Mouse (Mus musculus) thymus, adult 2 months (tissue): ENCODE data around the gene Slc38a3. TPM values are rescaled to one million over a fixed set of nuclear protein-coding genes. Genes with fewer than 3 reads are reported as not detected.

Experiments
- DNase-seq: peaks from one replicate; pipeline ENCODE4 v3.0.0; 2021
- H3K27ac ChIP-seq: fragments of 200-500 bp; 2 replicates; pipeline ENCODE4 v1.5.1; 2012; ENCODE audit warnings: low read length, control low read depth; ENCODE audit not compliant: control insufficient read depth, insufficient read depth
- H3K27me3 ChIP-seq: fragments of 200-500 bp; 2 replicates; pipeline ENCODE4 v1.6.1; 2012; ENCODE audit warnings: mild to moderate bottlenecking, low read length, moderate library complexity, mixed read lengths; ENCODE audit not compliant: control insufficient read depth, insufficient read depth
- H3K36me3 ChIP-seq: fragments of 200-500 bp; 2 replicates; pipeline ENCODE4 v1.6.1; 2012; ENCODE audit warnings: mild to moderate bottlenecking, low read length, moderate library complexity; ENCODE audit not compliant: control insufficient read depth, insufficient read depth
- H3K4me1 ChIP-seq: fragments of 200-500 bp; replicated peaks from 2 replicates; pipeline ENCODE4 v1.6.1; 2012; ENCODE audit warnings: low read length; ENCODE audit not compliant: control insufficient read depth, insufficient read depth
- H3K4me3 ChIP-seq: fragments of 200-500 bp; 2 replicates; pipeline ENCODE4 v1.5.1; 2012; ENCODE audit warnings: mild to moderate bottlenecking, low read length, control low read depth, moderate library complexity; ENCODE audit not compliant: control insufficient read depth, insufficient read depth
- CTCF ChIP-seq: fragments of 200-500 bp; IDR thresholded peaks from 2 replicates; pipeline ENCODE4 v1.5.1; 2012; ENCODE audit warnings: mild to moderate bottlenecking, control low read depth, low read length, moderate library complexity, borderline replicate concordance; ENCODE audit not compliant: control insufficient read depth, poor library complexity, insufficient read depth; ENCODE audit errors: extremely low read depth
- POLR2A ChIP-seq: fragments of 200-500 bp; IDR thresholded peaks from 2 replicates; pipeline ENCODE4 v1.6.1; 2012; ENCODE audit warnings: mild to moderate bottlenecking, low read length, control low read depth, moderate library complexity; ENCODE audit not compliant: control insufficient read depth, poor library complexity, insufficient read depth; ENCODE audit errors: extremely low read depth
- WGBS: fragments of 180-500 bp; shearing (Covaris S2); methylation state at CpG from one replicate; pipeline ENCODE4 v1.1.7; 2018; 5-methylcytosine and 5-hydroxymethylcytosine counted together
- polyA plus RNA-seq: library from polyadenylated mRNA; depleted of rRNA; stranded (reverse); fragments of >200 nt; gene quantifications from 2 replicates; pipeline ENCODE4 v1.2.3, GENCODE M21; 2012

The Slc38a3 gene
- polyA plus RNA-seq, 1 experiment = 11.2 TPM

DNA sequence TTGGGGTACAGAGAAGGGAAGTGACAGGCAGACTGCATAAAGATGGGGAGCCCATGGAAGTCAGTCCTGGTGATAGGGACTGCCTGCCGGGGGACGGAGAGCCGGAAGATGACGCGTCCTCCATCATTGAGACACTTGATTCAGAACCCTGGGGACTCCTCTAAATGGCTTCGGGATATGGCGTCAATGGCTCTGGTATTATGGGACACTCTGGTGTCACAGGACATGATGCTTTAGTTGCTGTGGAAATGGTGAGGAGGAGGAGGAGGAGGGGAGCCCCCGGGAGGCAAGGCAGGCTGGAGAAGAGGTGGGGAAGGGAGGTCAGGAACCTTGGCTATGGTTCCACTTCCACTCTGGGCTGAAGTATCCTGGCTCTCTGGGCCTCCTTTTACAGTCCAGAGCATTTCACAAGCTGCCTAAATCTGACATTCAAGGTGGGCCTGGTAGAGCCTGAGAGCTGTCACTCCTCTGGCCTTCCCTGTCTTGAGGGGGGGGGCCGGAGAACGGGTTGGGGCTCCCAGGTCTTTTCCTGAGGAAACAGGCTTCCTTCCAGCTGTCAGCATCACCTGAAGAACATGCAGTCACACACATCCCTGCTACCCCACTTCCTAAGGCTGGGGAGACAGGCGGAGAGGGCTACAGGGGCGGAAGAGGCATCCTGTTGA is 26.2 kb upstream of the Slc38a3 start:
- TF ChIP-seq POLR2A (no peak), CTCF (no peak)
- H3K4me1 ChIP-seq = peaks cover under 1% of the 10 kb centered on the region; the same call in 1 of the 2 replicates
- no peaks in the 10 kb centered on the region for H3K27me3 ChIP-seq
- H3K36me3 ChIP-seq = no peaks in the 10 kb centered on the region
- 81% methylated on average over 12 of the region's 12 CpGs for WGBS
- no peak overlapping the region for H3K4me3 ChIP-seq
- no peak overlapping the region for H3K27ac ChIP-seq
- no peak for DNase-seq

DNA sequence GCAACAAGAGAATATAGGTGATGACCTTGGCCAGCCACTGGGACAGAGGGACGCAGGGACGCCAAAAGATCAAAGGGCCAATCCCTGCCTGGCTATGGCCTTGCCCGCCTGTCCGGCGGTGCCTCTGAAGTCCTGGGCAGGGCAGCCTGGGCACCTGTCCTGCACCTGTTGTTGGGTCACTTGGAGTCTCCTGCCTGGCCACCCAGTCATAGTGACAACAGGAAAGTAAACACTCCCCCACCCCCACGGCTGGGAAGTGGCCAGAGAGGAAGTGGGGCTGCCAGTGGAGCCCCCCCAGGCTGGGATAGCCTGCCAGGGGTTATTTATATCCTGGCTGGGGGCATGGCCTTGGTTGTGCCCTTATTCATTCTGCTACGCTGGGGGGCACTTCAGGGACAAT is 25.3 kb upstream of the Slc38a3 start:
- Histone ChIP-seq H3K4me1 (peaks cover 6% of the 10 kb centered on the region), H3K27me3 (no peaks in the 10 kb centered on the region), H3K4me3 (no peak overlapping the region), H3K36me3 (no peaks in the 10 kb centered on the region), H3K27ac (no peak overlapping the region)
- no peak for DNase-seq
- TF ChIP-seq POLR2A (no peak), CTCF (no peak)
- 87% methylated on average over 7 of the region's 7 CpGs for WGBS

DNA sequence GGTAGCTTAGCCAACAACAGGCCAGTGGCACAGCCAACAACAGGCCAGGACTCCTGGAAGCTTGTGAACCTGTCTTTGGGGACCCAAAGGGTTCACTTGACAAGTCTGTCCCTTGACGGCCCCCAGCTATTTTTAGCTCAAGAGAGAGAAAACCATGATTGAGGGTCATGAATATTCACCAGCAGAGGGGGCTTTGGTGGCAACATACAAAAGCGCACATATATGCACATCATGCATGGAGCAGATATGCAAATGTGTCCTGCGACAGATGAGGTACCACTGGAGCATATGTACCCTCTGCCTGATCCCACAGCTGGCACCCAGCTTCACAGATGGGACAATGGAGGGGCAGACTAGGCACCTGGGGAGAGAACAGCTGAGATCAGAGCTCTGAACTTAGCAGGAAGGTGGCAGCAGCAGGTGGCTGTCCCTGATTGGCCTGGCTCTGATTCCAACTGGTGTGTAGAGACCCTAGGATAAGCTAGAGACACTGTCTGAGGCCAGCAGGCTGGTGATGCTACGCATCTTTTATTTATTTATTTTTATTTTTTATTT is 24.2 kb upstream of the Slc38a3 start:
- Histone ChIP-seq H3K4me3 (no peak overlapping the region), H3K27ac (no peak overlapping the region), H3K4me1 (peaks cover 6% of the 10 kb centered on the region), H3K27me3 (no peaks in the 10 kb centered on the region), H3K36me3 (no peaks in the 10 kb centered on the region)
- 70% methylated on average over 4 of the region's 4 CpGs for WGBS
- TF ChIP-seq CTCF = no peak
- TF ChIP-seq POLR2A = no peak
- DNase-seq = no peak

DNA sequence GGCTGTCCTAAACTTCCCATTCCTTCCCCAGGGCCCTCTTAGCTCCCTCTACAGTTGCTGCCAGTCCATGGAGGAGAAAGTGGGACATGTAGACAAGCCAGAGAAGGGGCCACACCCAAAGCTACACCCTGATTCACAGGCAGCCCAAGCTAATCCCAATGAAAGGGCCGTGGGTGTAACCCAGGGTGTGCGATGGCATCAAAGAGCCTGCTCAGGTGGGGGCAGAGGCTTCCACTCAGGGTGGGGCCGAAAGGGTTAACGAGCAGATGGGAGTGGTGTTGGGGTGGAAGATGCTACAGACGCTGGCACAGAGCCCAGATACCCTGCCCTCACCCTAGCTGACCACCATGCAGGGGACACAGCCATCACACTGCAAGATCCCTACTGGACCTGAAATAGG is 23.5 kb upstream of the Slc38a3 start:
- no peaks in the 10 kb centered on the region for H3K27me3 ChIP-seq
- TF ChIP-seq POLR2A (no peak), CTCF (no peak)
- no peaks in the 10 kb centered on the region for H3K36me3 ChIP-seq
- H3K4me1 ChIP-seq = peaks cover 6% of the 10 kb centered on the region
- no peak overlapping the region for H3K27ac ChIP-seq
- no peak overlapping the region for H3K4me3 ChIP-seq
- WGBS = 78% methylated on average over 5 of the region's 5 CpGs
- DNase-seq = no peak

DNA sequence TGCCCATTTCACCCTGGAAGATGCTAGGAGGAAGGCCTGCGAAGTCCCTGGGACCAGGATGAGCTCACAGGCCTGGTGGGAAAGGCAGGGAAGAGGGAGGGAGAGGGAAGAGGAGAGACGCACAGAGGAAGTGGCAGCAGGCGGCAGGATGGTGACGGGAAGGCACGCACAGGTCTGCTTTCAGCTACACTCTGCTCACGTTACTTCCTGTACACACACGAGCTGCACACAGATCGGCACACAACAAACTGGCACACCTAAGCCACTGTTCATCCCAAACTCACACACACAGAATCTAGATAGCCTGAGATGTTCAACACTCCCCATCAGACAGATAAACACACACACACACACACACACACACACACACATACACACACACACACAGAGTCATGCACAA is 21.1 kb upstream of the Slc38a3 start:
- H3K4me1 ChIP-seq = peaks cover 6% of the 10 kb centered on the region
- no peak for DNase-seq
- 14% methylated on average over 8 of the region's 8 CpGs for WGBS
- no peak overlapping the region for H3K4me3 ChIP-seq
- H3K27me3 ChIP-seq = no peaks in the 10 kb centered on the region
- no peak for TF ChIP-seq POLR2A
- TF ChIP-seq CTCF = no peak
- no peaks in the 10 kb centered on the region for H3K36me3 ChIP-seq
- no peak overlapping the region for H3K27ac ChIP-seq

DNA sequence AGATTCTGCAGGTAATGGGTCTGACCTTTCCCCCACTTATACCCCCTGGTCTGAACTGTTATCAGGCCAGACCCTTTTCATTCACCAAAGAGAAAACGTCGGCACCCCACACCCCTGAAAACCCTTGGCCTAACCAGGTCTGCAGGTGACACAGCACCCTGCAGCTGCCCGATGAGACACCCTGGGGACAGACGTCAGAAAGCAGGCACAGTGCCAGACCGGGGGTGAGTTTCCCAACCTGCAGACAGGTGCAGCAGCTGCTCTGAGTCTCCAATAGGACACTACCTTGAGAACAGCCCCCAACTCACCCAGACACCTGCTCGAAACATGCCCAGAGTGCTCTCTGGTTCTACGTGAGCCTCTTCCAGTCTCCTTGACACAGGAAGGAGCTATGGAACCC is 19.6 kb upstream of the Slc38a3 start:
- no peak for DNase-seq
- TF ChIP-seq POLR2A (no peak), CTCF (no peak)
- Histone ChIP-seq H3K27ac (no peak overlapping the region), H3K36me3 (no peaks in the 10 kb centered on the region), H3K4me1 (peaks cover 6% of the 10 kb centered on the region), H3K27me3 (no peaks in the 10 kb centered on the region), H3K4me3 (no peak overlapping the region)
- 76% methylated on average over 7 of the region's 7 CpGs for WGBS
